Mouse (Mus musculus): ENCODE measurements around the gene Galk2. TPM values are rescaled to one million over a fixed set of nuclear protein-coding genes. Genes with fewer than 3 reads are reported as not detected.

Galk2 gene
- total RNA-seq, 2 experiments from 2014 or later: 11.0 to 11.5 TPM

GRCm38 (mm10) chr2:125900797-125901410 lies 42.0 kb downstream of the Galk2 start:
- DNase-seq: no peak

GRCm38 (mm10) chr2:125901426-125901825 lies 42.5 kb downstream of the Galk2 start:
- no peak for DNase-seq

GRCm38 (mm10) chr2:125906407-125907066 lies 47.6 kb downstream of the Galk2 start:
- no peak for DNase-seq

GRCm38 (mm10) chr2:125907580-125908255 lies 48.8 kb downstream of the Galk2 start:
- DNase-seq: no peak

DNA sequence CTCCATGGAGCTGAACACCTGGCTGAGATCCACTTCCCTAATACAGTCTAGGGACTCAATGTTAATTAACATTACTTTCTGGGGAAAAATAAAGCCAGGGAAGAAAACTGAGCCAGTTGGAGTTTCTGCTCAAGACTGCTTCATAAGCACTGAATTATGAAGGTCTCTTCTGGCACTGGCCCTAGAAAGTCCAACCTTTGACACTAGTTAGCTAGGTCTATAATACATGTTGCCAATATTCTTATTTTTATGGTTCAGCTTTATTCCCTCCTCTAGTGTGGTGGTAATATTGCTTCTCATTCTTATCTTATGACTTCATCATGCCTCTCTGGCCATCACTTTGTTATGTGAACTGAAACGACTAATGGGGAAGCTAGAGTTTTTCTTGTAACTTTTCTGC lies 55.3 kb downstream of the Galk2 start:
- DNase-seq: no peak

- no peak for DNase-seq
Measured at GRCm38 (mm10) chr2:125914713-125915112, 55.8 kb downstream of the Galk2 start.

GRCm38 (mm10) chr2:125916652-125917296 lies 57.9 kb downstream of the Galk2 start:
- no peak for DNase-seq

- no peak for DNase-seq
Measured at GRCm38 (mm10) chr2:125917297-125917679, 58.4 kb downstream of the Galk2 start.

DNA sequence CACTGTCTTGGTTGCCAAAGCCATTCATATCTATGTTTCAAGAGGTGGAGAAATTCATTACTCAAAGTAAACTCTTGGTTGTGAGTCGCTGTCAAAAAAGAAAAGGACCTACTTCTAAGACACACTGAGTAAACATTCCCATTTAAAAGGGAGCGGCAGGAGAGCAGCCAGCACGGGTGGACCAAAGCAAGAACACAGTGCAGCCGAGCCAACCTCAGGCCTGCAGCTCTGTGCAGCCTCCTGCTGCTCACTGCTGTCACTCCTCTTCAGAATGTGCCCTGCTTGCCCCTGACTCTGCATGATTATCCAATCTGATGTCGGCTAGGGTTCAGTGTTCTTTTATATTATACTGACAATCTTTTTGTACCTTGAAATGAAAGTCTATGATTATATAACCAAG lies 62.4 kb downstream of the Galk2 start:
- DNase-seq: no peak

DNA sequence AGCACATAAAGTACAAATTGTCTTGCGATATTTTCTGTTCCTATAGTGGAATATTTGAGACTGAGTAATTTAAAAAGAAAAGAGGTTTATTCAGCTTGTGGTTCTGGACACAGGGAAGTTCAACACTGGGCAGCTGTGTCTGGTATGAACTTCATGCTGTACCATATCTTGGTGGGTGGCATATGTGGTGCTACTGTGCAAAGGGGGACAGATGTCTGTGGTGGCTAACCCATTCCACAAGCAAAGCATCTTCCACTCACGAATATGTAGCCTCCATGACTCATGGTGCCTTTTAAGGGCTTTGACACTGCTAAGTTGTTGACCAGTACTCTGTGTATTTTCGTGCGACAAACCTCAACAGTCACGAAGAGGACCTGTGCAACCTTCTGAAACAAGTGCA lies 63.2 kb downstream of the Galk2 start:
- no peak for DNase-seq

DNA sequence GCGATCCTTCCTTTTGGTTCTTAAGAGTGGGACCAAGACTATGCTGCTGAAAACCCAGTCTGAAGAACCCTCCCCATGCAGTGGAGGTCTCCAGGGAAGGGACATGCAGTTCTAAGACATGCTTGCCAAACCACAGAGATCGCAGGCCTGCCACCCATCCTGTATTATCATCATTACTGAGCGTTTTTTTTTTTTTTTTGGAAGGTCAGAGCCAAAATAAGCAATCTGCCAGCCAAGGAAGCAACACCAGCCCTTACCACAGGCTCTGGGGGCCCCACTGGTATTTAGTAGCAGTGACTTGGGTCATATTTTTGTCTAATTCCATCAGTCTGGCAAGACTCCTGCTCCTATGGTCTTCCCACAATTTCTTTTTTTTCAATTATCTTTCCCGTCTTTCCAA lies 64.0 kb downstream of the Galk2 start:
- no peak for DNase-seq

DNA sequence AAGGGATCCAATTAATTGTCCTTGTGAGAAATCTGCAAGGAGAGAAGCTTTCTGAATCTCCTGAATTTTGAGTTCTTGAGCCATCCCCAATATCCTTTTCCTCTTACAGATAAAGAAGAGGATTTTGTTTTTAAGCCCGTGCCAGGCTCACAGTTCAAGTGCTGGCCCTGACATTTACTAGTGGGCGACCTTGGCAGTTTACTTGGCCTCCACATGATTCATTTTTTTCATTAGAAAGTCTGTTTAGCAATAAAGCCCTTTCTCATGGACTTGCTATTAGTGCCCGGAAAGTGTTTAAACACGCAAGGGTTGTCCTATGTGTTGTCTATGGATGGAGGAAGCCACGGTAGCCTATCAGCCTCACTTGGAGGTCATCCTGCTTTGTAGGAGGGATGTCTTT lies 64.4 kb downstream of the Galk2 start:
- DNase-seq: no peak

DNA sequence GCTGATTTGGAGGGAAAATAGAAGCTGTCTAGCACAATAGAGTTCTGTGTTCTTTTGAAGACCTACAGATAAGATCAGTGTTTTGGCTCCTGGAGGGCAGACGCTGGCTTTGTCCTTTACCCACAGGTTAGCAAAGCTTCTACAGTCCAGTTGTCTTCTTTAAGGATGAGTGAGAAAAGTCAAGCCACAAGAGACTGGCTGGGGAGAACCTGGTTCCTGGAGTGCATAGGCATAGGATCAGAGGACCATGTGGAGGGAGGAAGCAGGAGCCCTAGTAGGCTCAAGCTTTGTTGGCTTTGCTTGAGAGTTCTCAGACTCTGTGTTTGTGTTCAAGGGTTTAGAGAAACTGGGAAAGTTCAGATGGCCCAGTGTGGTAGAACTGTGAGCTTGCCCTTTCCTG lies 65.6 kb downstream of the Galk2 start:
- no peak for DNase-seq

DNA sequence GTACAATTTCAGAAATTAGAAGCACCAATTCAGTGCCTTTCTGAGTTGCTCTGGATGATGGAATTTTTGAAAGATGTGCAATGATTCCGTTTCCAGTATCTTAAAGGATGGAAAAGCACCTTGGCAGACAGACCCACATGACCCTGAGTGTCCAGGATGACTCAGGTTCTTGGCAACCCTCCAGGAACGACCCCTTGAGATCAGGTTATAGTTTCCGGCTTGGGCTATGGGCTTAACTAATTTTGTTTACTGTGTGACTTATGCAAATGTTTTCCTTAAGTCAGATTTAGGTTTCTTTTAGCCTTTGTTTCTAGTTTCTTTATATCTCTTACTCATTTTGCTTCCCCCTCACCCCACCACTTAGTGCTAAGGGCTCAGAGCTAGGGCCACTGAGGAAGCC lies 66.2 kb downstream of the Galk2 start:
- no peak for DNase-seq

GRCm38 (mm10) chr2:125929396-125929795 lies 70.5 kb downstream of the Galk2 start:
- DNase-seq: no peak

GRCm38 (mm10) chr2:125929872-125930271 lies 71.0 kb downstream of the Galk2 start:
- no peak for DNase-seq

GRCm38 (mm10) chr2:125931193-125931592 lies 72.3 kb downstream of the Galk2 start:
- no peak for DNase-seq

- no peak for DNase-seq
Measured at GRCm38 (mm10) chr2:125932734-125933133, 73.8 kb downstream of the Galk2 start.

DNA sequence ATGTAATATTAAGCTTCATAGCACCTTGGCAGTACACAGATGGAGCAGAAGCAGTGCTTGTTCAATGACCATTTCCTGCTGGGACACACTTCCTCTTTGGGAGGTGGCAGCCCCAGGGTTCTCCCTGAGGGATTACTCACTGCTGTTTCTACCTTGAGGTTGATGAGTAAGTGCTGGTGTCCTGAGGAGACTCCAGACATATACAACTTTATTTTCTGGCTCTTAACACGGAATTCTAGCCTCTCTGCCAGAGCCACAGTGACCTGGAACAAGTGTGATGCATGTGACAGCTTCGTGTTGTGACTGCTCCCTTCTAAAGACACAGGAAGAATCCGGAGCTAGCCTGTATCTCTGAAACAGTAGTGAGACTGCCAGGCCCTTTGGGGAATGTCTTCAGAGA lies 75.1 kb downstream of the Galk2 start:
- no peak for DNase-seq

DNA sequence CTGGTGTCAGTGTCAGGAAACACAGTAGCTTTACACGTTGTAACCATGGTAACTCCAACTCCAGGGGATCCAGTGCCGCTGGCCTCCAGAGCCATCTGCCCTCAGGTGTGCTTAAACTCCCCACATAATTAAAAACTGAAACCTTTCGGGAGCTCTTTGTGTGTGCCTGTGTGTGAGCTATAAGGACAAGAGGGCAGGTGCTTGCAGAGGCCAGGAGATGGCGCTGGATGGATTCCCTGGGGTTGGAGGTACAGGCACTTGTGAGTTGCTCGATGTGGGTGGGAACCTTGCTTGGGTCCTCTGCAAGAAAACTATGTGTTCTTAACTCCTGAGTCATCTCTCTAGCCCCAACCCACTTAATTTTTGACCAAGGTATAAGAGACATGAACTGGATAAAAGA lies 77.5 kb downstream of the Galk2 start:
- DNase-seq: no peak

DNA sequence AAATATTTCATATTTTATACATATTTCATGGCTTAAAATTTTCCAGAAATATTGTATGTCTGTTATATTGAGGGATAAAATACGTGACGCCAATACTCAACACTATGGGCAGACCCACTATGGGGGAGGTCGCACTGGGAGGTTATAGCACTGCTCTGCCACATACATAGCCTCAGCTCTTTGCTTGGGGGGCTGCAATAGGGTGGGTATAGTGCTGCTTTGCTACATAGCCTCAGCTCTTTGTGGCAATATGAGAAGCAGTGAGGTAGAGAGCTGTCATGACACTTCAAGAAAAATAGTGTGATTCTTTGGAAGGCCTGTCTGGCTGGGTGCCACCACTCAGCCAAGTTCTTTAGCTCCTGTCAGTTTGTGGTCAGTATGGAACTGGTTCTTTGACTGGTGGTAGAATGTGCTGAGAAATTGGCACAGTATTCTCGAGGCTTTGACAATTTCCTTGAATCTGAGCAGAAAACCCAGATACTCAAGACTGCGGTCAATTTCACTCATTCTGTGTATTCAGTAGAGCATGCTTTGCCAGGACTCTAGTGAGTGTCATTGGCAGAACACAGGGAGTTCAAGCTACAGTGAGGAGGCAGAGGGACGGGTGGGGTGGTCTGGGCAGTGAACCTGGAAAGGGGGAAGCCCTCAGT lies 80.2 kb downstream of the Galk2 start:
- no peak for DNase-seq

DNA sequence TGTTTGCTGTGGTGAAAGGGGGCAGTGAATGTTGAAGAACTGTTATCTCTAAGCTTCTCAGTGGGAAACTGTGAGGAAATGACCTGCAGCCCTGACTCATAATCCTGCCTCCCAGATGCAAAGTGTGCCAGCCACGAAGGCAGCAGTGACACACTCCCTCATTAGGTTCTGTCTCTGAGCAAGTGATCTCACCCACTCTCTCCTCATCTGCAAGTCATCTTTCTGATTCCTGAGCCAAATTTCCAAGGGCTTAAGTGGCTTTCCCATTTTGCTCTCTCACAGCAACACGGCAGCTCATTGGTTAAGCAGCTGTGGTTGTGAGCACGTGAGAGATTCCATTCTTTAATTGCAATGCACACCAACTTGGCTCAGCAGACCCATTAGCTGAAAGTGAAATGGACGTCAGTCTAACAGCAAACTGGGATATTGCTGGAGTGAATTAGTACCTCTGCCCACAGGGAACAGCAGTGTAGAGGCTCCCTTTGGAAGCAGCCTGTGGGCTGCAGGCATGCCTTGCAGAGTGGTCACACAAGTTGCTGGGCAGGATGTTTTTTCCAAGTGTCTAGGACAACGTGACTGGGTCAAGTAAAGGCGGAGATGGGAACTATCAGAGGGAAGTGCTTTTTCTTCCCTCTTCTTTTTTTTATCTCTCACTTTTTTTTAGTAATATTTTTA lies 82.3 kb downstream of the Galk2 start:
- DNase-seq: no peak

All from gastrocnemius, postnatal 10 days (tissue).